Mouse (Mus musculus) heart, embryonic 14.5 days (tissue): Measurements from ENCODE around the gene Ptpn11. TPM values are rescaled to one million over a fixed set of nuclear protein-coding genes. Genes with fewer than 3 reads are reported as not detected.

Experiments
- ATAC-seq: fragments of 200-750 bp; cut with Nextera tagmentation; 2 replicates; pipeline ENCODE4 v1.8.0; 2017; ENCODE audit warnings: low read depth, moderate TSS enrichment; ENCODE audit not compliant: insufficient number of reproducible peaks, insufficient read depth, low FRiP score
- H3K27ac ChIP-seq, 2 experiments: fragments of 200-500 bp in 1 of 2; fragments of 300-500 bp in 1 of 2; sonication (generic) in 1 of 2; replicated peaks in 1 of 2; 2 replicates each; pipeline ENCODE4 v1.5.1; 2012 to 2014; ENCODE audit warnings: low read depth in 2 of 2, low read length in 2 of 2, control low read depth in 1 of 2, mild to moderate bottlenecking in 1 of 2, mixed read lengths in 1 of 2; ENCODE audit not compliant: control insufficient read depth in 1 of 2, insufficient read depth in 1 of 2
- H3K27me3 ChIP-seq: fragments of 300-500 bp; sonication (generic); 2 replicates; pipeline ENCODE4 v1.6.1; 2014; ENCODE audit warnings: mild to moderate bottlenecking, low read length, control low read depth; ENCODE audit not compliant: control insufficient read depth, insufficient read depth
- H3K36me3 ChIP-seq: fragments of 300-500 bp; sonication (generic); 2 replicates; pipeline ENCODE4 v1.6.1; 2014; ENCODE audit warnings: mild to moderate bottlenecking, control low read depth, low read length, mixed read lengths; ENCODE audit not compliant: control insufficient read depth, insufficient read depth
- H3K4me1 ChIP-seq, 2 experiments: fragments of 200-500 bp in 1 of 2; fragments of 300-500 bp in 1 of 2; sonication (generic) in 1 of 2; 2 replicates each; pipeline ENCODE4 v1.6.1; 2012 to 2014; ENCODE audit warnings: low read length in 2 of 2, control low read depth in 1 of 2, mixed read lengths in 1 of 2; ENCODE audit not compliant: control insufficient read depth in 2 of 2, insufficient read depth in 2 of 2
- H3K4me2 ChIP-seq: fragments of 300-500 bp; sonication (generic); 2 replicates; pipeline ENCODE4 v1.6.1; 2014; ENCODE audit warnings: mild to moderate bottlenecking, low read length
- H3K4me3 ChIP-seq, 2 experiments: fragments of 200-500 bp in 1 of 2; fragments of 300-500 bp in 1 of 2; sonication (generic) in 1 of 2; 2 replicates each; pipeline ENCODE4 v1.5.1; 2012 to 2014; ENCODE audit warnings: low read length in 2 of 2, mild to moderate bottlenecking in 2 of 2, control low read depth in 1 of 2, low read depth in 1 of 2, moderate library complexity in 1 of 2; ENCODE audit not compliant: control insufficient read depth in 1 of 2, insufficient read depth in 1 of 2
- H3K9ac ChIP-seq: fragments of 300-500 bp; sonication (generic); 2 replicates; pipeline ENCODE4 v1.6.1; 2014; ENCODE audit warnings: mild to moderate bottlenecking, low read length
- H3K9me3 ChIP-seq: fragments of 300-500 bp; sonication (generic); 2 replicates; pipeline ENCODE4 v1.6.1; 2016; ENCODE audit warnings: low read length, control low read depth; ENCODE audit not compliant: control insufficient read depth
- WGBS: fragments of 180-500 bp; shearing (Covaris S2); extraction: QIAGEN DNeasy Blood & Tissue Kit; methylation state at CpG from one replicate; pipeline ENCODE4 v1.1.7; 2014; 5-methylcytosine and 5-hydroxymethylcytosine counted together
- polyA plus RNA-seq: library from polyadenylated mRNA; unstranded; fragments of >200 nt; fragmentation: Nextera tagmentation; extraction: Ambion mirVana; gene quantifications from 2 replicates; pipeline ENCODE4 v1.2.1, GENCODE M21; 2014

Gene Ptpn11
- polyA plus RNA-seq, 1 experiment from 2014 or later, result 25.6 TPM

- no peak for ATAC-seq
- WGBS, result 75% methylated on average over 9 of the region's 9 CpGs
- Histone ChIP-seq H3K4me2 (no peak overlapping the region), H3K4me1 (no peaks in the 10 kb centered on the region), H3K9me3 (no peaks in the 10 kb centered on the region), H3K27ac (no peak overlapping the region), H3K9ac (no peak overlapping the region), H3K36me3 (no peaks in the 10 kb centered on the region), H3K4me3 (no peak overlapping the region), H3K27me3 (no peaks in the 10 kb centered on the region)
Observed at GRCm38 (mm10) chr5:121100886-121101580, 90.2 kb downstream of the Ptpn11 start.

- no peaks in the 10 kb centered on the region for H3K9me3 ChIP-seq
- H3K27ac ChIP-seq, result no peak overlapping the region
- no peaks in the 10 kb centered on the region for H3K27me3 ChIP-seq
- ATAC-seq, result no peak
- H3K36me3 ChIP-seq, result no peaks in the 10 kb centered on the region
- H3K4me2 ChIP-seq, result no peak overlapping the region
- H3K4me1 ChIP-seq, result no peaks in the 10 kb centered on the region
- 28% methylated on average over 2 of the region's 2 CpGs for WGBS
- H3K9ac ChIP-seq, result no peak overlapping the region
- no peak overlapping the region for H3K4me3 ChIP-seq
Observed at GRCm38 (mm10) chr5:121100095-121100494, 91.1 kb downstream of the Ptpn11 start.

- Histone ChIP-seq H3K4me2 (no peak overlapping the region), H3K27me3 (no peaks in the 10 kb centered on the region), H3K9me3 (no peaks in the 10 kb centered on the region), H3K9ac (no peak overlapping the region), H3K4me3 (no peak overlapping the region), H3K36me3 (no peaks in the 10 kb centered on the region), H3K4me1 (no peaks in the 10 kb centered on the region), H3K27ac (no peak overlapping the region)
- 73% methylated on average over 4 of the region's 4 CpGs for WGBS
- ATAC-seq, result no peak
Observed at GRCm38 (mm10) chr5:121097970-121098369, 93.2 kb downstream of the Ptpn11 start.

- no peak overlapping the region for H3K9ac ChIP-seq
- no peak overlapping the region for H3K27ac ChIP-seq
- WGBS, result 87% methylated on average over 5 of the region's 5 CpGs
- H3K9me3 ChIP-seq, result no peaks in the 10 kb centered on the region
- ATAC-seq, result no peak
- H3K27me3 ChIP-seq, result no peaks in the 10 kb centered on the region
- H3K36me3 ChIP-seq, result no peaks in the 10 kb centered on the region
- no peaks in the 10 kb centered on the region for H3K4me1 ChIP-seq
- no peak overlapping the region for H3K4me3 ChIP-seq
- H3K4me2 ChIP-seq, result no peak overlapping the region
Observed at GRCm38 (mm10) chr5:121096744-121097143, 94.5 kb downstream of the Ptpn11 start.

- no peaks in the 10 kb centered on the region for H3K36me3 ChIP-seq
- no peak for ATAC-seq
- no peak overlapping the region for H3K27ac ChIP-seq
- no peak overlapping the region for H3K4me3 ChIP-seq
- no peaks in the 10 kb centered on the region for H3K4me1 ChIP-seq
- H3K9me3 ChIP-seq, result 0 out of 2 replicates have a peak, but pooled peaks cover 4% of the 10 kb centered on the region
- no peak overlapping the region for H3K9ac ChIP-seq
- no peaks in the 10 kb centered on the region for H3K27me3 ChIP-seq
- 58% methylated on average over 3 of the region's 3 CpGs for WGBS
- H3K4me2 ChIP-seq, result no peak overlapping the region
Observed at GRCm38 (mm10) chr5:121093281-121093680, 97.9 kb downstream of the Ptpn11 start.

GRCm38 (mm10) chr5:121089660-121090059 lies 101.5 kb downstream of the Ptpn11 start:
- Histone ChIP-seq H3K9ac (no peak overlapping the region), H3K4me3 (no peak overlapping the region), H3K36me3 (no peaks in the 10 kb centered on the region), H3K4me1 (no peaks in the 10 kb centered on the region), H3K4me2 (no peak overlapping the region), H3K9me3 (0 out of 2 replicates have a peak, but pooled peaks cover 4% of the 10 kb centered on the region), H3K27me3 (no peaks in the 10 kb centered on the region), H3K27ac (no peak overlapping the region)
- no peak for ATAC-seq
- WGBS, result 68% methylated on average over 7 of the region's 7 CpGs

GRCm38 (mm10) chr5:121087733-121088132 lies 103.5 kb downstream of the Ptpn11 start:
- 56% methylated on average over 7 of the region's 7 CpGs for WGBS
- Histone ChIP-seq H3K4me3 (no peak overlapping the region), H3K36me3 (no peaks in the 10 kb centered on the region), H3K27me3 (no peaks in the 10 kb centered on the region), H3K27ac (no peak overlapping the region), H3K9ac (no peak overlapping the region), H3K4me2 (no peak overlapping the region), H3K9me3 (0 out of 2 replicates have a peak, but pooled peaks cover 4% of the 10 kb centered on the region), H3K4me1 (no peaks in the 10 kb centered on the region)
- no peak for ATAC-seq

GRCm38 (mm10) chr5:121082605-121083004 lies 108.6 kb downstream of the Ptpn11 start:
- no peak for ATAC-seq
- H3K9me3 ChIP-seq, result peaks cover 3% of the 10 kb centered on the region; the same call in 1 of the 2 replicates
- no peak overlapping the region for H3K27ac ChIP-seq
- H3K4me3 ChIP-seq, result no peak overlapping the region
- H3K9ac ChIP-seq, result no peak overlapping the region
- no peaks in the 10 kb centered on the region for H3K27me3 ChIP-seq
- H3K36me3 ChIP-seq, result no peaks in the 10 kb centered on the region
- H3K4me1 ChIP-seq, result no peaks in the 10 kb centered on the region
- WGBS, result 84% methylated on average over 7 of the region's 7 CpGs
- H3K4me2 ChIP-seq, result no peak overlapping the region
